Mouse (Mus musculus): ENCODE measurements at regions not wholly inside any gene's neighbourhood (a gene's known extent, or its start where the extent isn't known, plus 50 kb on each side); places are given as distances from the start of the nearest gene placed in this dataset.

- no peak for ATAC-seq (ENCODE audit: low FRiP score)
- Histone ChIP-seq H3K4me3 (ENCODE audit: low read depth, low read length) (no peak overlapping the region), H3K4me1 (replicated peaks; ENCODE audit: control insufficient read depth, insufficient read depth, low read length) (no peaks in the 10 kb centered on the region), H3K27ac (ENCODE audit: low read depth, low read length) (no peak overlapping the region), H3K4me2 (replicated peaks; ENCODE audit: low read depth, low read length) (no peak overlapping the region), H3K9ac (ENCODE audit: low read depth, low read length) (no peak overlapping the region), H3K9me3 (ENCODE audit: control insufficient read depth, low read length) (no peaks in the 10 kb centered on the region), H3K36me3 (ENCODE audit: control insufficient read depth, insufficient read depth, low read length) (no peaks in the 10 kb centered on the region), H3K27me3 (ENCODE audit: control insufficient read depth, insufficient read depth, low read length) (no peaks in the 10 kb centered on the region)
- 63% methylated on average over 2 of the region's 2 CpGs for WGBS
- no peak for DNase-seq (ENCODE audit: low spot score)
Observed at GRCm38 (mm10) chr6:148562206-148562708, 118.1 kb upstream of the Tmtc1 start.

GRCm38 (mm10) chr6:148556484-148556871 lies 112.3 kb upstream of the Tmtc1 start:
- no peak overlapping the region for H3K4me3 ChIP-seq (ENCODE audit: low read depth, low read length)
- DNase-seq (ENCODE audit: low spot score) (no peak), ATAC-seq (ENCODE audit: low FRiP score) (no peak)
- no peak overlapping the region for H3K9ac ChIP-seq (ENCODE audit: low read depth, low read length)
- H3K9me3 ChIP-seq (ENCODE audit: control insufficient read depth, low read length), result no peaks in the 10 kb centered on the region
- H3K27ac ChIP-seq (ENCODE audit: low read depth, low read length), result no peak overlapping the region
- no peaks in the 10 kb centered on the region for H3K27me3 ChIP-seq (ENCODE audit: control insufficient read depth, insufficient read depth, low read length)
- 84% methylated on average over 2 of the region's 2 CpGs for WGBS
- H3K4me2 ChIP-seq (replicated peaks; ENCODE audit: low read depth, low read length), result no peak overlapping the region
- no peaks in the 10 kb centered on the region for H3K36me3 ChIP-seq (ENCODE audit: control insufficient read depth, insufficient read depth, low read length)
- H3K4me1 ChIP-seq (replicated peaks; ENCODE audit: control insufficient read depth, insufficient read depth, low read length), result no peaks in the 10 kb centered on the region

GRCm38 (mm10) chr6:148555651-148556483 lies 111.7 kb upstream of the Tmtc1 start:
- H3K9ac ChIP-seq (ENCODE audit: low read depth, low read length), result no peak overlapping the region
- H3K9me3 ChIP-seq (ENCODE audit: control insufficient read depth, low read length), result no peaks in the 10 kb centered on the region
- 86% methylated on average over 5 of the region's 5 CpGs for WGBS
- H3K27ac ChIP-seq (ENCODE audit: low read depth, low read length), result no peak overlapping the region
- DNase-seq (ENCODE audit: low spot score) (no peak), ATAC-seq (ENCODE audit: low FRiP score) (no peak)
- no peak overlapping the region for H3K4me2 ChIP-seq (replicated peaks; ENCODE audit: low read depth, low read length)
- no peaks in the 10 kb centered on the region for H3K36me3 ChIP-seq (ENCODE audit: control insufficient read depth, insufficient read depth, low read length)
- H3K27me3 ChIP-seq (ENCODE audit: control insufficient read depth, insufficient read depth, low read length), result no peaks in the 10 kb centered on the region
- H3K4me1 ChIP-seq (replicated peaks; ENCODE audit: control insufficient read depth, insufficient read depth, low read length), result no peaks in the 10 kb centered on the region
- no peak overlapping the region for H3K4me3 ChIP-seq (ENCODE audit: low read depth, low read length)

GRCm38 (mm10) chr6:148554463-148554862 lies 110.3 kb upstream of the Tmtc1 start:
- no peak overlapping the region for H3K4me2 ChIP-seq (replicated peaks; ENCODE audit: low read depth, low read length)
- H3K4me1 ChIP-seq (replicated peaks; ENCODE audit: control insufficient read depth, insufficient read depth, low read length), result no peaks in the 10 kb centered on the region
- H3K36me3 ChIP-seq (ENCODE audit: control insufficient read depth, insufficient read depth, low read length), result no peaks in the 10 kb centered on the region
- no peak overlapping the region for H3K4me3 ChIP-seq (ENCODE audit: low read depth, low read length)
- no peaks in the 10 kb centered on the region for H3K9me3 ChIP-seq (ENCODE audit: control insufficient read depth, low read length)
- DNase-seq (ENCODE audit: low spot score) (no peak), ATAC-seq (ENCODE audit: low FRiP score) (no peak)
- no peak overlapping the region for H3K9ac ChIP-seq (ENCODE audit: low read depth, low read length)
- no peak overlapping the region for H3K27ac ChIP-seq (ENCODE audit: low read depth, low read length)
- 95% methylated on average over 3 of the region's 3 CpGs for WGBS
- H3K27me3 ChIP-seq (ENCODE audit: control insufficient read depth, insufficient read depth, low read length), result no peaks in the 10 kb centered on the region

- no peak overlapping the region for H3K27ac ChIP-seq (ENCODE audit: low read depth, low read length)
- no peak overlapping the region for H3K4me3 ChIP-seq (ENCODE audit: low read depth, low read length)
Observed at GRCm38 (mm10) chr6:148553616-148554015, 109.4 kb upstream of the Tmtc1 start.

GRCm38 (mm10) chr6:148551097-148551496 lies 106.9 kb upstream of the Tmtc1 start:
- no peak overlapping the region for H3K9ac ChIP-seq (ENCODE audit: low read depth, low read length)
- DNase-seq (ENCODE audit: low spot score), result no peak
- no peak for ATAC-seq (ENCODE audit: low FRiP score)
- H3K4me2 ChIP-seq (replicated peaks; ENCODE audit: low read depth, low read length), result no peak overlapping the region
- no peaks in the 10 kb centered on the region for H3K27me3 ChIP-seq (ENCODE audit: control insufficient read depth, insufficient read depth, low read length)
- H3K27ac ChIP-seq (ENCODE audit: low read depth, low read length), result no peak overlapping the region
- H3K36me3 ChIP-seq (ENCODE audit: control insufficient read depth, insufficient read depth, low read length), result no peaks in the 10 kb centered on the region
- no peak overlapping the region for H3K4me3 ChIP-seq (ENCODE audit: low read depth, low read length)
- no peaks in the 10 kb centered on the region for H3K4me1 ChIP-seq (replicated peaks; ENCODE audit: control insufficient read depth, insufficient read depth, low read length)
- no peaks in the 10 kb centered on the region for H3K9me3 ChIP-seq (ENCODE audit: control insufficient read depth, low read length)
- 80% methylated on average over 3 of the region's 3 CpGs for WGBS

More at GRCm38 (mm10) chr6:148553616-148554015, 109.4 kb upstream of the Tmtc1 start:
- ATAC-seq (ENCODE audit: low FRiP score), result no peak
- Histone ChIP-seq H3K4me2 (replicated peaks; ENCODE audit: low read depth, low read length) (no peak overlapping the region), H3K27me3 (ENCODE audit: control insufficient read depth, insufficient read depth, low read length) (no peaks in the 10 kb centered on the region), H3K36me3 (ENCODE audit: control insufficient read depth, insufficient read depth, low read length) (no peaks in the 10 kb centered on the region), H3K4me1 (replicated peaks; ENCODE audit: control insufficient read depth, insufficient read depth, low read length) (no peaks in the 10 kb centered on the region), H3K9me3 (ENCODE audit: control insufficient read depth, low read length) (no peaks in the 10 kb centered on the region), H3K9ac (ENCODE audit: low read depth, low read length) (no peak overlapping the region)
- no peak for DNase-seq (ENCODE audit: low spot score)
- 87% methylated on average over 5 of the region's 5 CpGs for WGBS

- Histone ChIP-seq H3K9me3 (ENCODE audit: control insufficient read depth, low read length) (no peaks in the 10 kb centered on the region), H3K4me1 (replicated peaks; ENCODE audit: control insufficient read depth, insufficient read depth, low read length) (no peaks in the 10 kb centered on the region), H3K4me2 (replicated peaks; ENCODE audit: low read depth, low read length) (no peak overlapping the region), H3K9ac (ENCODE audit: low read depth, low read length) (no peak overlapping the region), H3K27me3 (ENCODE audit: control insufficient read depth, insufficient read depth, low read length) (no peaks in the 10 kb centered on the region), H3K27ac (ENCODE audit: low read depth, low read length) (no peak overlapping the region), H3K4me3 (ENCODE audit: low read depth, low read length) (no peak overlapping the region), H3K36me3 (ENCODE audit: control insufficient read depth, insufficient read depth, low read length) (no peaks in the 10 kb centered on the region)
- WGBS, result 95% methylated on average over 2 of the region's 2 CpGs
- ATAC-seq (ENCODE audit: low FRiP score) (no peak), DNase-seq (ENCODE audit: low spot score) (no peak)
Observed at GRCm38 (mm10) chr6:148548138-148548778, 104.1 kb upstream of the Tmtc1 start.

GRCm38 (mm10) chr6:148543047-148543446 lies 98.9 kb upstream of the Tmtc1 start:
- WGBS, result 79% methylated on average over 3 of the region's 3 CpGs
- H3K9me3 ChIP-seq (ENCODE audit: control insufficient read depth, low read length), result no peaks in the 10 kb centered on the region
- no peak for DNase-seq (ENCODE audit: low spot score)

GRCm38 (mm10) chr6:148541981-148542380 lies 97.8 kb upstream of the Tmtc1 start:
- ATAC-seq (ENCODE audit: low FRiP score) (no peak), DNase-seq (ENCODE audit: low spot score) (no peak)
- no peak overlapping the region for H3K4me3 ChIP-seq (ENCODE audit: low read depth, low read length)
- H3K9ac ChIP-seq (ENCODE audit: low read depth, low read length), result no peak overlapping the region
- H3K4me1 ChIP-seq (replicated peaks; ENCODE audit: control insufficient read depth, insufficient read depth, low read length), result no peaks in the 10 kb centered on the region
- H3K27ac ChIP-seq (ENCODE audit: low read depth, low read length), result no peak overlapping the region
- no peaks in the 10 kb centered on the region for H3K9me3 ChIP-seq (ENCODE audit: control insufficient read depth, low read length)
- H3K27me3 ChIP-seq (ENCODE audit: control insufficient read depth, insufficient read depth, low read length), result no peaks in the 10 kb centered on the region
- H3K36me3 ChIP-seq (ENCODE audit: control insufficient read depth, insufficient read depth, low read length), result no peaks in the 10 kb centered on the region
- 78% methylated on average over 2 of the region's 2 CpGs for WGBS
- H3K4me2 ChIP-seq (replicated peaks; ENCODE audit: low read depth, low read length), result no peak overlapping the region

More at GRCm38 (mm10) chr6:148543047-148543446, 98.9 kb upstream of the Tmtc1 start:
- no peak overlapping the region for H3K9ac ChIP-seq (ENCODE audit: low read depth, low read length)
- H3K36me3 ChIP-seq (ENCODE audit: control insufficient read depth, insufficient read depth, low read length), result no peaks in the 10 kb centered on the region
- H3K27me3 ChIP-seq (ENCODE audit: control insufficient read depth, insufficient read depth, low read length), result no peaks in the 10 kb centered on the region
- no peak overlapping the region for H3K27ac ChIP-seq (ENCODE audit: low read depth, low read length)
- ATAC-seq (ENCODE audit: low FRiP score), result no peak
- H3K4me2 ChIP-seq (replicated peaks; ENCODE audit: low read depth, low read length), result no peak overlapping the region
- H3K4me3 ChIP-seq (ENCODE audit: low read depth, low read length), result no peak overlapping the region
- H3K4me1 ChIP-seq (replicated peaks; ENCODE audit: control insufficient read depth, insufficient read depth, low read length), result no peaks in the 10 kb centered on the region

Data from hindbrain, embryonic 11.5 days (tissue).